Mouse (Mus musculus): ENCODE measurements around the gene Stpg3.

DNA sequence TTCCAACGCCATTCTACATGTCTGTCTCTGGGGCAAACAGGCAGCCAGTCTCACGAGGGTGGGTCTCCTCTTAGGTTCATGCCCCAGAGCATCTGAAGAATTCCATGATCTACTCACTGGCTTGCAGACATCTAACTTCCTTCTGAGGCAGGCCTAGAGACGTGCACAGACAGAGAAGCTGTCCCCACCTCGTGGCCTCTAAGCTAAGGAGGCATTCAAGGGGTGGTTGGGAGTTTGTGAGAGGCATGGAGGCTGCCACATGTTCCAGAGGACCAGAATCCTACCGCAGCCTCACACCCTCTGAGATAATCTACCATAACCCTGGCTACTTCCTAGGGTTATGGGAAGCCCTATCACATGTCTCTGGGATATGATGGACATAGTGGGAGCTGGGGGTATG is 20.4 kb downstream of the Stpg3 start:
- TF ChIP-seq CTCF (IDR thresholded peaks at IDR 0.05; ENCODE audit: low read depth) (no peak), EP300 (IDR thresholded peaks at IDR 0.05; ENCODE audit: low read depth) (no peak)

Data from liver, postnatal 0 days (tissue).